Mouse (Mus musculus) erythroblast, embryonic 14.5 days (primary cell): ENCODE results near the gene Gm14226. TPM values are rescaled to one million over a fixed set of nuclear protein-coding genes. Genes with fewer than 3 reads are reported as not detected.
"Not testable (repeated sequence)": the region's sequence is repeated elsewhere in the genome, so short reads cannot be mapped to it uniquely, and the experiment has no call there.

Experiments
- H3K27me3 ChIP-seq: 2 replicates; pipeline ENCODE4 v1.6.1; 2012; ENCODE audit warnings: inconsistent platforms; ENCODE audit not compliant: control insufficient read depth
- H3K36me3 ChIP-seq: 2 replicates; pipeline ENCODE4 v1.6.1; 2012; ENCODE audit warnings: mild to moderate bottlenecking, inconsistent platforms; ENCODE audit not compliant: control insufficient read depth
- H3K4me1 ChIP-seq: 2 replicates; pipeline ENCODE4 v1.6.1; 2012; ENCODE audit warnings: inconsistent platforms; ENCODE audit not compliant: control insufficient read depth
- H3K4me3 ChIP-seq: replicated peaks from 2 replicates; pipeline ENCODE3; 2012; ENCODE audit warnings: moderate library complexity, mild to moderate bottlenecking, inconsistent platforms
- H3K9me3 ChIP-seq: 2 replicates; pipeline ENCODE4 v1.6.1; 2012; ENCODE audit warnings: low read length, inconsistent platforms, mixed read lengths; ENCODE audit not compliant: control insufficient read depth
- GATA1 ChIP-seq: IDR thresholded peaks from 2 replicates; pipeline ENCODE4 v1.6.1; 2012; ENCODE audit warnings: low read length, inconsistent platforms, mixed read lengths
- TAL1 ChIP-seq: IDR thresholded peaks from 3 replicates; pipeline ENCODE4 v1.6.1; 2012; ENCODE audit warnings: low read length, inconsistent platforms, mixed read lengths
- polyA plus RNA-seq: library from polyadenylated mRNA; stranded (reverse); fragments of >175 nt; gene quantifications from 2 replicates; pipeline ENCODE4 v1.2.3, GENCODE M21; 2012

Gm14226 gene
- polyA plus RNA-seq, 1 experiment: not detected

- Histone ChIP-seq H3K36me3 (no peaks in the 10 kb centered on the region), H3K9me3 (no peaks in the 10 kb centered on the region), H3K4me3 (no peak overlapping the region), H3K4me1 (peaks cover 3% of the 10 kb centered on the region), H3K27me3 (peaks cover 2% of the 10 kb centered on the region; the same call in 1 of the 2 replicates)
- TF ChIP-seq TAL1 (no peak), GATA1 (no peak)
These were observed 27.0 kb downstream of the Gm14226 start for GRCm38 (mm10) chr2:155045075-155045474.

- Histone ChIP-seq H3K9me3 (no peaks in the 10 kb centered on the region), H3K27me3 (peaks cover 2% of the 10 kb centered on the region; the same call in 1 of the 2 replicates), H3K4me3 (no peak overlapping the region), H3K4me1 (peaks cover 17% of the 10 kb centered on the region), H3K36me3 (no peaks in the 10 kb centered on the region)
- TF ChIP-seq GATA1 (no peak), TAL1 (no peak)
These were observed 28.7 kb downstream of the Gm14226 start for GRCm38 (mm10) chr2:155046803-155047202.

- no peaks in the 10 kb centered on the region for H3K9me3 ChIP-seq
- no peak overlapping the region for H3K4me3 ChIP-seq
- no peaks in the 10 kb centered on the region for H3K36me3 ChIP-seq
- H3K27me3 ChIP-seq: peaks cover under 1% of the 10 kb centered on the region; the same call in 1 of the 2 replicates
- H3K4me1 ChIP-seq: peaks cover 24% of the 10 kb centered on the region
- TF ChIP-seq TAL1: no peak
- no peak for TF ChIP-seq GATA1
These were observed 29.5 kb downstream of the Gm14226 start for GRCm38 (mm10) chr2:155047452-155048178.

- H3K4me1 ChIP-seq: peaks cover 30% of the 10 kb centered on the region
- H3K36me3 ChIP-seq: no peaks in the 10 kb centered on the region
- peak overlapping the region; percentile 67 for H3K4me3 ChIP-seq
- no peaks in the 10 kb centered on the region for H3K9me3 ChIP-seq
- no peaks in the 10 kb centered on the region for H3K27me3 ChIP-seq
- TF ChIP-seq GATA1: no peak
- no peak for TF ChIP-seq TAL1
These were observed 32.0 kb downstream of the Gm14226 start for GRCm38 (mm10) chr2:155050108-155050503.

GRCm38 (mm10) chr2:155050504-155051236, 32.6 kb downstream of the Gm14226 start:
- no peaks in the 10 kb centered on the region for H3K9me3 ChIP-seq
- TF ChIP-seq GATA1 (no peak), TAL1 (no peak)
- H3K27me3 ChIP-seq: no peaks in the 10 kb centered on the region
- peak overlapping the region; percentile 67 for H3K4me3 ChIP-seq
- peaks cover 30% of the 10 kb centered on the region for H3K4me1 ChIP-seq
- H3K36me3 ChIP-seq: no peaks in the 10 kb centered on the region

GRCm38 (mm10) chr2:155051622-155052351, 33.7 kb downstream of the Gm14226 start:
- Histone ChIP-seq H3K36me3 (no peaks in the 10 kb centered on the region), H3K27me3 (no peaks in the 10 kb centered on the region), H3K4me1 (peaks cover 30% of the 10 kb centered on the region), H3K9me3 (no peaks in the 10 kb centered on the region), H3K4me3 (peak overlapping the region; percentile 67)
- TF ChIP-seq GATA1 (no peak), TAL1 (no peak)

GRCm38 (mm10) chr2:155052681-155053080, 34.6 kb downstream of the Gm14226 start:
- no peaks in the 10 kb centered on the region for H3K36me3 ChIP-seq
- no peak for TF ChIP-seq GATA1
- TF ChIP-seq TAL1: no peak
- peaks cover 30% of the 10 kb centered on the region for H3K4me1 ChIP-seq
- no peaks in the 10 kb centered on the region for H3K27me3 ChIP-seq
- H3K9me3 ChIP-seq: no peaks in the 10 kb centered on the region
- no peak overlapping the region for H3K4me3 ChIP-seq

- H3K4me1 ChIP-seq: peaks cover 30% of the 10 kb centered on the region
- not testable (repeated sequence) for H3K9me3 ChIP-seq, H3K4me3 ChIP-seq, H3K27me3 ChIP-seq, H3K36me3 ChIP-seq
These were observed 35.4 kb downstream of the Gm14226 start for GRCm38 (mm10) chr2:155053512-155053911.

GRCm38 (mm10) chr2:155054672-155055071, 36.6 kb downstream of the Gm14226 start:
- Histone ChIP-seq H3K36me3 (peaks cover 7% of the 10 kb centered on the region), H3K27me3 (no peaks in the 10 kb centered on the region), H3K9me3 (no peaks in the 10 kb centered on the region), H3K4me1 (peaks cover 30% of the 10 kb centered on the region), H3K4me3 (no peak overlapping the region)
- TF ChIP-seq TAL1: no peak
- no peak for TF ChIP-seq GATA1
